Mouse (Mus musculus) G1E-ER4 (cell line): Measurements from ENCODE around the gene Slc16a5. TPM values are rescaled to one million over a fixed set of nuclear protein-coding genes. Genes with fewer than 3 reads are reported as not detected.

Source experiments
- GATA1 ChIP-seq: IDR thresholded peaks from one replicate; pipeline ENCODE4 v1.8.0; 2012; ENCODE audit warnings: low read length, inconsistent platforms
- polyA plus RNA-seq: library from polyadenylated mRNA; stranded (reverse); fragments of >175 nt; gene quantifications from 2 replicates; pipeline ENCODE4 v1.2.3, GENCODE M21; 2012

Slc16a5 gene
- polyA plus RNA-seq, 1 experiment: not detected

DNA sequence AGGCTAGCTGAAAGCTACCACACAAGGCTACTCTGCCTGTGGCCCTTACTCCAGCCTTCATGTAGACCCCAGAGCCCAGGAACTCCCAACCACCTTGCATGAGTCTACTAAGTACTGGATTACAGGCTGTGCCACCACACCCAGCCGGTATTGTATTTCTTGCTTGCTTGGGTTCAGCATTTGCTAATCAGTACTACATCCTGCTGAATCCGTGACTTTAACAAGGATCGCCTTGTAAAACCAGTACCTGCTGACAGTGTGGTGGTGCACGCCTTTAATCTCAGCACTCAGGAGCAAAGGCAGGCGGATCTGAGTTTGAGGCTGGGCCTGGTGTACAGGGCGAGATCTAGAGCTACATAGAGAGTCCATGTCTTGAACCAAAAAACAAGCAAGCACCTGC, 40.4 kb downstream of the Slc16a5 start:
- no peak for TF ChIP-seq GATA1

- TF ChIP-seq GATA1: no peak
These were observed 44.3 kb downstream of the Slc16a5 start for GRCm38 (mm10) chr11:115506586-115506985.

- peak; percentile 3 for TF ChIP-seq GATA1
These were observed 45.8 kb downstream of the Slc16a5 start for GRCm38 (mm10) chr11:115508061-115508460.

- no peak for TF ChIP-seq GATA1
These were observed 47.7 kb downstream of the Slc16a5 start for GRCm38 (mm10) chr11:115509773-115510506.

DNA sequence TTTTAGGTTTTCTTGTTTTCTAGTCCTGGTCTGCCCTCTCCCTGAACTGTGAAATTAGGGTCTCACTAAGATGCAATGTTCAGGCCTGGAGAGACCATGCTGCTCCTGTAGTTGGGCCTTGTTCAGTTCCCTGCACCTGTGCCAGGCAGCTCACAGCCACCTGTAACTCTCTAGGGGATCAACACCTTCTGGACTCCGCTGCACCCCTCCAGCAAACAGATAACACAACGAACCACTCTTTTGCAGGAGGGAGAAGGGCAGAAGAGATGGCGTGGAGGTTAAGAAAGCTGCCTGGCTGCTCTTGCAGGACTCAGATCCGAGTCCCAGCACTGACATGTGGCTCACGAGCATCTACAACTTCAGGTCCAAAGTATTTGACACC, 48.2 kb downstream of the Slc16a5 start:
- no peak for TF ChIP-seq GATA1

- no peak for TF ChIP-seq GATA1
These were observed 48.8 kb downstream of the Slc16a5 start for GRCm38 (mm10) chr11:115511121-115511520.

DNA sequence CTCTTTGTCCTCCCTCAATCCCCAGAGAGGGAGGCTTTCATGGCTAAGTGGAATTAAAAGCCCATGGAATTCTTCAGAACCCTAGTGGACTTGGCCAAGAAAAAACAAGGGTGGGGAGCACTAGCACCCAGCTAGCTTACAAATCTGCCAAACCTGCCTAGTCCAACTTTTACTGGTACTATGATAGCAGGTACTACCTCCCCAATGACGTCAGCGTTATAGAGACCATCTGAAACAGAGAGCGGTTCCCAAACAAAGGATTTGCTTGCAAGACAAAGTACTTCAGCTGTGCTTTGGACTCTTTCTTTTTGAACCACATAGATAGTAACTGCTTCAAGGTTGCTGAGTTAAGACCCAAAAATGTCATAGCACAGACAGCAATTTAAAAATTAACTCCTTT, 49.7 kb downstream of the Slc16a5 start:
- TF ChIP-seq GATA1: no peak

DNA sequence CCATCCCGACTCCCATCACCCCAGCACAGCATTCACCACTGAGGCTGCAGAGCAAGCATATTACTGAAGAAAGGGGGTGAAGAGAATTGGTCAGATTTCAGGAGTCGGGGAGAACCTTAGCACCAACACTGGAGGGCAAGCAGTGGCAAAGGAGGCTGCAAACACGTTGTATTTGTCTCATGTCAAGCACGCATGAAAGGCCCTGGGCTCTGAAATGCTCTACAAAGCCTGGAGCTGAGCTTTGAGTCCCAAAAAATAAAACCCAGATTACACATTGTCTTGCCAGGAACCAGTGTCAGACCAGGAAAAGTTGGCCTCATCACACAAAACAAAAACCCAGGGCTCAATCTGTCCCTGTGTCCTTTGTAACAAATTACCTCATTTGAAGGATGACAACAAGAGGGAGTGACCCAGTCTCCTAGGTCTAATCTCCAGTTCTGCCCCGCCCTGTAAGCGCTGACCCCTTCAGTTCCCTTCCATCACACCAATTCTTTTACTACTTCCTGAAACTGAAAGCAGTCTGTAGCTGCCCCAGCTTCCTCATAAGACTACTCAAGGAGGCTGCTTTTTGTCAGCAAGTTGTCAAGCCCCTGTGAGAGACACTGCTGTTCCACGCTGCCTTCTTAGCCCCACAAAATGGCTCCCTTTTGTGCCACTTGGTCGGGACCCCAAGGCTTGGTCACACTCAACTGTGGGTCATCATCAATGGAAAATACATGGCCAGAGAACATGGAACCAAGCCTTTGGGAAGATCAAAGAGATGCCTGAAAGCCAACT, 50.3 kb downstream of the Slc16a5 start:
- no peak for TF ChIP-seq GATA1

GRCm38 (mm10) chr11:115513271-115514237, 51.3 kb downstream of the Slc16a5 start:
- TF ChIP-seq GATA1: no peak

DNA sequence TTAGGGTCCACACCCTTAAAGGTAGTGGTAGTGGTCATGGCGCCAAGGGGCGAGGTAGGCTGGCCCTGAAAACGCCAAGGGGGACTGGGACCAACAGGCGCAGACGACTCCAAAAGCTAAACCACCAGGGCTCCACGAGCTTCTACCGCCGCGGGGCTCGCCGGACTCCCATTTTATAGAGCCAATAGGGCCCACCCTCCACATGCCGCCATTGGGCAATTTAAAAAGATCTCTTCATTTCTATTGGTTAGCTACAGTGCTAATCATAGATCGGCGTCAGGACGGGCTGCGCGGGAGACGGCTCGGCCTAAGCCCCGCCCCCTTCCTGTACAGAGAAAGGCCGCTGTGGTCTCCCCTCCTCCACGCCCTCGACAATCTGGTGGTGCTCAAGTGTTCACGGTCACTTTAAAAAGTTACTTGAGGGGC, 52.0 kb downstream of the Slc16a5 start, which contains the start of gene Jpt1:
Gene Jpt1 (minus strand): TSS at position 150 of the 426 bp plus-strand sequence.
- no peak for TF ChIP-seq GATA1

DNA sequence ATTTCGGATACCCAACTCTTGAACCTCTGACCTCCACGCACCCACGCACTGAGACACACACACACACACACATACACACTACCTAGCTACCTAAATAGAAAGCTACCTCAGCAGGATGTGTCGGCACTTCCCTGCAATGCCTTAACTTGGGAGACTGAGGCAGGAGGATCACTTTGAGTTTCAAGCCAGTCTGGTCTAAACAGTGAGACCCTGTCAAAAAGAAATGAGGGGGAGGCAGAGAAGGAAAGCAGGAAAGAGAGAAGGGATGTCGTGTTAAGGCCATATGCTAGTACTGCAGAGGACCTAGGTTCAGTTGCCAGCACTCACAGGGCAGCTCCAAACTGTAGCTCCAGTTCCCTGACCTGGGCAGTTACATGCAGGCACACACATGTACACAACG, 52.7 kb downstream of the Slc16a5 start:
- TF ChIP-seq GATA1: no peak

DNA sequence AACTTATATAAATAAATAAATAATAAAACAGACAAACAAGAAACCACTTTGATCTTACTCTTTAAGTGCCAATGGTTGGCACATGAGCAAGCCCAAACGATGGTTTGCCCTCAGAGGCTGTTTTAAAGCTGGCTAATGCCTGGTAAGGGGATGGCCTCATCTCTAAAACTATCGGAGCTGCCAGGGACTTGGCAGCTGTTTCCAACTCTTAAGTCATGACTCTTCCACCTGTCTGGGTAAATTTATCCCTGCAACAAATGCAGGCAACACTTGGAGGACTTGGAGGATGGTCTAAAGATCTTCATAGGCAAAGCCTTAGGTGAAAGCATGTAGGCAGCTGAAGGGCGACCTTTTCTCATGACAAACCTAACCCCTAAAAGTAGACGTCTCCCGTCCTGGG, 54.7 kb downstream of the Slc16a5 start:
- no peak for TF ChIP-seq GATA1

GRCm38 (mm10) chr11:115518693-115519092, 56.4 kb downstream of the Slc16a5 start:
- TF ChIP-seq GATA1: no peak

DNA sequence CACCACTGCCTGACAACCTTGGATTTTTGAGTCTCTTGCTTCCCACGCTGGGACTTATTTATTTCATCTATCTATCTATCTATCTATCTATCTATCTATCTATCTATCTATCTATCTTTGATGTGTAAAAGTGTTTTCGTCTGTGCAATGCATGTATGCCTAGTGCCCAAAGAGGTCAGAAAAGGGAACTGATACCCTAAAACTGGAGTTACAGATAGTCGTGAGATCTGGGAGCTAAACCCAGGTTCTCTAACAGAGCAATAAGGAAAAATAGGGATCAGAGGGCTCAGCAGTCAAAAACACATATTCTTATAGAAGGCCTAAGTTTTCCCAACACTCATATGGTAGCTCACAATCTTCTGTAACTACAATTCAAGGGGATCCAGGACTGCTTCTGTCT, 57.3 kb downstream of the Slc16a5 start:
- no peak for TF ChIP-seq GATA1

DNA sequence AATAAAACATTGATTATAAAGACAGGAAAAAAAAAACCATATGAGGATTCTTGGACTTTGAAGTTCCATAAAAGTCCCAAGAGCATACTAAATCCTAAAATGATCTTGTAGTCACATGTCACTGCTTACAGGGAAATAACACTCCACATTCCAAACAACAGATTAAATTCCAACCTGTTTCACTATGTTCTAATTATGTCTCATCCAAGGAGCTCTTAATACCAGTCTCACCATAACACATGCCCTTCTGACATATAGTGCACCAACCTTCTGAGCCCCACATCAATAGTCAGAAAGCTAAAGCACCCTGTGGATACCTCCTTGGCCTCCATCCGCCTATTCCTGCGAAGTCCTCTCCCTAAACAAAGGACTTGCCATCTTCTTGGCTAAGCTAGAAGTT, 57.9 kb downstream of the Slc16a5 start:
- TF ChIP-seq GATA1: no peak

GRCm38 (mm10) chr11:115521080-115521479, 58.8 kb downstream of the Slc16a5 start:
- no peak for TF ChIP-seq GATA1
